Mouse (Mus musculus) gastrocnemius, postnatal 14 days (tissue): ENCODE measurements at regions not wholly inside any gene's neighbourhood (a gene's known extent, or its start where the extent isn't known, plus 50 kb on each side); places are given as distances from the start of the nearest gene placed in this dataset.
"Not testable (repeated sequence)": the region's sequence is repeated elsewhere in the genome, so short reads cannot be mapped to it uniquely, and the experiment has no call there.

Experiments
- DNase-seq: peaks from one replicate; pipeline ENCODE4 v3.0.0; 2021; ENCODE audit warnings: mixed read lengths
- intact Hi-C: fragments of 180-260 bp; cut with DNase I; formaldehyde crosslinking; loops from one replicate; pipeline ENCODE4 v1.15.1; 2025; ENCODE audit warnings: low total_unique reads

- intact Hi-C loops = no loop called here
- DNase-seq = no peak
Measured at GRCm38 (mm10) chr9:90618154-90618553, 347.6 kb upstream of the Tbc1d2b start.

- intact Hi-C loops = no loop called here
- no peak for DNase-seq
Measured at GRCm38 (mm10) chr9:90597894-90598293, 327.3 kb upstream of the Tbc1d2b start.

- intact Hi-C loops = no loop called here
- no peak for DNase-seq
Measured at GRCm38 (mm10) chr9:90556742-90557141, 286.1 kb upstream of the Tbc1d2b start.

- intact Hi-C loops = no loop called here
- DNase-seq = no peak
Measured at GRCm38 (mm10) chr9:90556216-90556615, 285.6 kb upstream of the Tbc1d2b start.

- DNase-seq = no peak
- intact Hi-C loops = no loop called here
Measured at GRCm38 (mm10) chr9:90547931-90548330, 277.3 kb upstream of the Tbc1d2b start.

GRCm38 (mm10) chr9:90546720-90547119 is 276.1 kb upstream of the Tbc1d2b start:
- DNase-seq = no peak
- intact Hi-C loops = no loop called here

GRCm38 (mm10) chr9:90537683-90538082 is 267.1 kb upstream of the Tbc1d2b start:
- peak; percentile 3 for DNase-seq
- intact Hi-C loops = not testable (repeated sequence)

GRCm38 (mm10) chr9:90533372-90533771 is 262.8 kb upstream of the Tbc1d2b start:
- no peak for DNase-seq
- intact Hi-C loops = no loop called here

GRCm38 (mm10) chr9:90521186-90521585 is 250.6 kb upstream of the Tbc1d2b start:
- intact Hi-C loops = no loop called here
- no peak for DNase-seq

GRCm38 (mm10) chr9:90494888-90495287 is 224.3 kb upstream of the Tbc1d2b start:
- no peak for DNase-seq
- intact Hi-C loops = no loop called here

- intact Hi-C loops = no loop called here
- DNase-seq = no peak
Measured at GRCm38 (mm10) chr9:90490561-90491152, 220.1 kb upstream of the Tbc1d2b start.

- intact Hi-C loops = no loop called here
- DNase-seq = no peak
Measured at GRCm38 (mm10) chr9:90450579-90450978, 180.0 kb upstream of the Tbc1d2b start.

GRCm38 (mm10) chr9:90446957-90447356 is 176.4 kb upstream of the Tbc1d2b start:
- DNase-seq = no peak
- intact Hi-C loops = loop anchor here (2.0 kb wide), 1 partner anchor 240 kb away; no protein-coding TSS in a partner anchor

- intact Hi-C loops = no loop called here
- DNase-seq = no peak
Measured at GRCm38 (mm10) chr9:90434902-90435301, 164.3 kb upstream of the Tbc1d2b start.

GRCm38 (mm10) chr9:90430898-90431297 is 160.3 kb upstream of the Tbc1d2b start:
- DNase-seq = no peak
- intact Hi-C loops = no loop called here

- no peak for DNase-seq
- intact Hi-C loops = no loop called here
Measured at GRCm38 (mm10) chr9:90421662-90422061, 151.1 kb upstream of the Tbc1d2b start.

- no peak for DNase-seq
- intact Hi-C loops = no loop called here
Measured at GRCm38 (mm10) chr9:90419762-90420541, 149.3 kb upstream of the Tbc1d2b start.

GRCm38 (mm10) chr9:90408789-90409188 is 138.2 kb upstream of the Tbc1d2b start:
- intact Hi-C loops = no loop called here
- DNase-seq = no peak

- DNase-seq = no peak
- intact Hi-C loops = no loop called here
Measured at GRCm38 (mm10) chr9:90407573-90407972, 137.0 kb upstream of the Tbc1d2b start.

GRCm38 (mm10) chr9:90388401-90388800 is 117.8 kb upstream of the Tbc1d2b start:
- DNase-seq = no peak
- intact Hi-C loops = no loop called here

GRCm38 (mm10) chr9:90385047-90385446 is 114.4 kb upstream of the Tbc1d2b start:
- intact Hi-C loops = no loop called here
- no peak for DNase-seq
